Mouse (Mus musculus): ENCODE data around the gene Hrh2.

- no peak for TF ChIP-seq POLR2A (IDR thresholded peaks at IDR 0.05; ENCODE audit: borderline replicate concordance, extremely low read depth, low read depth, low read length)
- no peak for TF ChIP-seq CTCF (IDR thresholded peaks at IDR 0.05; ENCODE audit: insufficient read depth, low read length)
Observed at GRCm38 (mm10) chr13:54249007-54249406, 57.1 kb downstream of the Hrh2 start.

Data from lung, adult 2 months (tissue).